Mouse (Mus musculus) spleen, adult 2 months (tissue): Measurements from ENCODE around the gene Txnrd2. TPM values are rescaled to one million over a fixed set of nuclear protein-coding genes. Genes with fewer than 3 reads are reported as not detected.

ENCODE experiments used
- DNase-seq, 2 experiments: peaks; one replicate each; pipeline versions ENCODE4 v3.0.0 to v3.0.0-alpha.2; 2012 to 2021; ENCODE audit warnings: low spot score in 2 of 2, low read depth in 1 of 2
- H3K27ac ChIP-seq: fragments of 200-500 bp; 2 replicates; pipeline ENCODE4 v1.5.1; 2012; ENCODE audit warnings: low read length, inconsistent platforms; ENCODE audit not compliant: insufficient read depth
- H3K27me3 ChIP-seq: fragments of 200-500 bp; 2 replicates; pipeline ENCODE4 v1.6.1; 2012; ENCODE audit warnings: mild to moderate bottlenecking, moderate library complexity, low read length, inconsistent platforms; ENCODE audit not compliant: control insufficient read depth, insufficient read depth
- H3K36me3 ChIP-seq: fragments of 200-500 bp; 2 replicates; pipeline ENCODE4 v1.6.1; 2012; ENCODE audit warnings: mild to moderate bottlenecking, low read length, inconsistent platforms; ENCODE audit not compliant: control insufficient read depth, insufficient read depth
- H3K4me1 ChIP-seq: fragments of 200-500 bp; 2 replicates; pipeline ENCODE4 v1.6.1; 2011; ENCODE audit warnings: inconsistent platforms; ENCODE audit not compliant: control insufficient read depth, insufficient read depth, insufficient read length
- H3K4me3 ChIP-seq: fragments of 200-500 bp; 2 replicates; pipeline ENCODE4 v1.5.1; 2011; ENCODE audit warnings: mild to moderate bottlenecking, inconsistent platforms; ENCODE audit not compliant: insufficient read depth, insufficient read length; ENCODE audit errors: extremely low read depth
- CTCF ChIP-seq: fragments of 200-500 bp; IDR thresholded peaks from 2 replicates; pipeline ENCODE4 v1.5.1; 2011; ENCODE audit warnings: mild to moderate bottlenecking, inconsistent platforms; ENCODE audit not compliant: insufficient read depth, insufficient read length, insufficient replicate concordance; ENCODE audit errors: extremely low read depth
- POLR2A ChIP-seq: fragments of 200-500 bp; IDR thresholded peaks from 2 replicates; pipeline ENCODE4 v1.6.1; 2011; ENCODE audit warnings: low read depth, low read length, inconsistent platforms
- WGBS: fragments of 180-500 bp; shearing (Covaris S2); methylation state at CpG from one replicate; pipeline ENCODE4 v1.1.7; 2018; 5-methylcytosine and 5-hydroxymethylcytosine counted together
- polyA plus RNA-seq: library from polyadenylated mRNA; depleted of rRNA; stranded (reverse); fragments of >200 nt; gene quantifications from 2 replicates; pipeline ENCODE4 v1.2.3, GENCODE M21; 2012

Txnrd2 gene
- polyA plus RNA-seq, 1 experiment: 29.0 TPM

- DNase-seq: peak in 1 of 2 experiments; percentile 13
- Histone ChIP-seq H3K27ac (peak overlapping the region; percentile 47; the same call in 1 of the 2 replicates), H3K36me3 (peaks cover 7% of the 10 kb centered on the region), H3K27me3 (no peaks in the 10 kb centered on the region), H3K4me1 (peaks cover 11% of the 10 kb centered on the region; the same call in 1 of the 2 replicates), H3K4me3 (peak overlapping the region; percentile 21; the same call in 1 of the 2 replicates)
- WGBS: 8% methylated on average over 11 of the region's 11 CpGs
- TF ChIP-seq CTCF: no peak
- TF ChIP-seq POLR2A: no peak
Observed at GRCm38 (mm10) chr16:18459955-18460370, 33.8 kb downstream of the Txnrd2 start.

GRCm38 (mm10) chr16:18460826-18461225 is 34.6 kb downstream of the Txnrd2 start:
- Histone ChIP-seq H3K36me3 (peaks cover 7% of the 10 kb centered on the region), H3K27me3 (no peaks in the 10 kb centered on the region), H3K27ac (no peak overlapping the region), H3K4me1 (peaks cover 11% of the 10 kb centered on the region; the same call in 1 of the 2 replicates), H3K4me3 (no peak overlapping the region)
- DNase-seq: no peak
- TF ChIP-seq POLR2A (no peak), CTCF (no peak)
- 94% methylated on average over 3 of the region's 3 CpGs for WGBS

- peaks cover 5% of the 10 kb centered on the region; the same call in 1 of the 2 replicates for H3K36me3 ChIP-seq
- DNase-seq: no peak
- 89% methylated on average over 9 of the region's 9 CpGs for whole genome bisulfite sequencing
- no peak overlapping the region for H3K4me3 ChIP-seq
- peaks cover 11% of the 10 kb centered on the region; the same call in 1 of the 2 replicates for H3K4me1 ChIP-seq
- H3K27me3 ChIP-seq: no peaks in the 10 kb centered on the region
- H3K27ac ChIP-seq: no peak overlapping the region
- TF ChIP-seq CTCF (no peak), POLR2A (no peak)
Observed at GRCm38 (mm10) chr16:18462031-18462430, 35.8 kb downstream of the Txnrd2 start.

- H3K36me3 ChIP-seq: peaks cover 4% of the 10 kb centered on the region; the same call in 1 of the 2 replicates
- no peak overlapping the region for H3K27ac ChIP-seq
- H3K27me3 ChIP-seq: no peaks in the 10 kb centered on the region
- TF ChIP-seq POLR2A (no peak), CTCF (no peak)
- DNase-seq: no peak
- WGBS: 48% methylated on average over 8 of the region's 8 CpGs
- no peak overlapping the region for H3K4me3 ChIP-seq
- H3K4me1 ChIP-seq: peaks cover 11% of the 10 kb centered on the region; the same call in 1 of the 2 replicates
Observed at GRCm38 (mm10) chr16:18462598-18462997, 36.4 kb downstream of the Txnrd2 start.

GRCm38 (mm10) chr16:18464271-18464670 is 38.1 kb downstream of the Txnrd2 start:
- peaks cover 5% of the 10 kb centered on the region for H3K36me3 ChIP-seq
- no peak for DNase-seq
- no peak overlapping the region for H3K27ac ChIP-seq
- no peaks in the 10 kb centered on the region for H3K27me3 ChIP-seq
- TF ChIP-seq POLR2A (no peak), CTCF (no peak)
- H3K4me1 ChIP-seq: peaks cover 11% of the 10 kb centered on the region; the same call in 1 of the 2 replicates
- 48% methylated on average over 3 of the region's 3 CpGs for WGBS
- H3K4me3 ChIP-seq: no peak overlapping the region

GRCm38 (mm10) chr16:18470829-18471228 is 44.6 kb downstream of the Txnrd2 start:
- H3K4me1 ChIP-seq: no peaks in the 10 kb centered on the region
- no peak for DNase-seq
- no peak overlapping the region for H3K27ac ChIP-seq
- 76% methylated on average over 1 of the region's 1 CpGs for WGBS
- TF ChIP-seq CTCF: no peak
- TF ChIP-seq POLR2A: no peak
- H3K27me3 ChIP-seq: no peaks in the 10 kb centered on the region
- H3K4me3 ChIP-seq: no peak overlapping the region
- peaks cover 23% of the 10 kb centered on the region for H3K36me3 ChIP-seq

GRCm38 (mm10) chr16:18471381-18471955 is 45.3 kb downstream of the Txnrd2 start:
- Histone ChIP-seq H3K4me3 (no peak overlapping the region), H3K36me3 (peaks cover 24% of the 10 kb centered on the region), H3K27ac (no peak overlapping the region), H3K27me3 (no peaks in the 10 kb centered on the region), H3K4me1 (no peaks in the 10 kb centered on the region)
- 95% methylated on average over 11 of the region's 11 CpGs for WGBS
- TF ChIP-seq CTCF: no peak
- DNase-seq: no peak
